ENCODE assay signal across 30 mouse cellular contexts in genomic region chrX:137143726-137144125, GRCm38 (mm10). TPM values are rescaled to one million over a fixed set of nuclear protein-coding genes. Genes with fewer than 3 reads are reported as not detected.
A peak's percentile ranks its signal among the peaks of the same experiment; 100 is the strongest.
DNase-seq lines count a peak whose midpoint lies in the region.
"Had no signal": no experiment of that assay in that cellular context is flagged by ENCODE, and none has a peak within 500 bp of the region (broad histone marks: within the 10 kb centered on the region; RNA-seq: fewer than 3 reads in every experiment).

No protein-coding gene starts in this region.

- DNase-seq in adrenal gland, adult 2 months: peak; percentile 50
- no peak for DNase-seq in adrenal gland, postnatal 14 days
- DNase-seq in adrenal gland, postnatal 36 days: peak; percentile 15 to 24
- no peak for DNase-seq in adrenal gland, adult 18-20 months (ENCODE audit: low spot score in 2 of 2)
- DNase-seq in 3T3-L1 (ENCODE audit: low read depth, low spot score) (peak; percentile 58), 416B (ENCODE audit: low read depth) (peak; percentile 20)
- DNase-seq in c-Kit-positive CD71-positive TER-119-positive erythroid progenitor cells, embryonic 14.5 days (ENCODE audit: low spot score): no peak
- no peak for DNase-seq in retina, embryonic 14.5 days (ENCODE audit: low spot score)
- DNase-seq: adrenal gland, postnatal 10 days; cerebellum, adult 11 months; cerebellum, adult 18-20 months; cerebellum, adult 8-10 months; cerebellum, adult 9-11 months; cerebellum, postnatal 14 days; cerebellum, postnatal 36 days; embryo, embryonic 11 days; forebrain, postnatal 0 days; gastrocnemius, postnatal 14 days had no signal

RNA-seq across cellular contexts. Expression of gene Esx1, which starts 21.8 kb away (rescaled TPM):
- total RNA-seq in adrenal gland, adult 2 months (2021): not detected
- polyA plus RNA-seq in adrenal gland, adult 2 months (2012; rRNA removed): not detected in 2 replicates
- not detected in 2 replicates for total RNA-seq in adrenal gland, postnatal 14 days (2021)
- total RNA-seq in adrenal gland, postnatal 36 days (2021): not detected
- not detected for total RNA-seq in adrenal gland, adult 18-20 months (2021)
- total RNA-seq: adrenal gland, postnatal 10 days; common myeloid progenitor, adult 5-6 weeks; forebrain, postnatal 0 days; gastrocnemius, adult 18-20 months; gastrocnemius, adult 8-10 months; gastrocnemius, postnatal 14 days; MEL had no signal
- polyA plus RNA-seq: embryonic facial prominence, embryonic 11.5 days; embryonic facial prominence, embryonic 13.5 days; embryonic facial prominence, embryonic 15.5 days; erythroblast, embryonic 14.5 days; forebrain, embryonic 11.5 days; forebrain, embryonic 13.5 days; forebrain, embryonic 15.5 days; forebrain, postnatal 0 days; frontal cortex, adult 2 months had no signal

Comparison
In these comparisons a context has a peak if more than half of its experiments do, and no peak if none do; other contexts are left out.
1. DNase-seq: peak in adrenal gland, adult 2 months (single experiment), adrenal gland, postnatal 36 days (2 of 2), 3T3-L1 (single experiment) and 416B (single experiment); none in adrenal gland, postnatal 14 days (single experiment), adrenal gland, adult 18-20 months (0 of 2), c-Kit-positive CD71-positive TER-119-positive erythroid progenitor cells, embryonic 14.5 days (single experiment) and retina, embryonic 14.5 days (single experiment).